Mouse (Mus musculus) CD4-positive, CD25-positive, alpha-beta regulatory T cell (primary cell): ENCODE measurements around the gene Gm3488. TPM values are rescaled to one million over a fixed set of nuclear protein-coding genes. Genes with fewer than 3 reads are reported as not detected.

Source experiments
- polyA plus RNA-seq: library from polyadenylated mRNA; unstranded; fragments of 100-300 nt; shearing (Covaris generic); gene quantifications from one replicate; pipeline ENCODE4 v1.2.1, GENCODE M21; 2017

Gm3488 gene
- polyA plus RNA-seq = 2.8 TPM

DNA sequence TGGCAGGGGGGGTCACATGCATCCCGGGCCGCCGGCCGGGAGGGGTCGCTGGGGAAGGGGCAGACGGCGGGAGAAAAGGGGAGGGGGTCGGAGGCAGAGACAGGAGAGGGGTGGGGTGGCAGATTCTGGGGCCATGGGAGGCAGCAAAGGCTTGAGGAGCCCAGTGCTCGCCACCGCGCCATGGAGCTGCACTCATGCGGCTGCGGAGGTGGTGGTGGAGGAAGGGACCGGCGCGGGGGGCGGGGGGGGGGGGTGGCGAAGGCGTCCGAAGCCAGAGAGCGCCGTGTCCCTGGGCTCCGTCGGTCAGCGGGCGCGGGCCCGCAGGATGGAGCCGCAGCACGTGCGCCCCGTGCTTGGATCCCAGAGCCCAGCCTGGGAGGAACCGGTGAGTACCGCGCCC is at the start of gene Gm3488:
Gene Gm3488 (plus strand): TSS at position 301 of the 400 bp plus-strand sequence.

DNA sequence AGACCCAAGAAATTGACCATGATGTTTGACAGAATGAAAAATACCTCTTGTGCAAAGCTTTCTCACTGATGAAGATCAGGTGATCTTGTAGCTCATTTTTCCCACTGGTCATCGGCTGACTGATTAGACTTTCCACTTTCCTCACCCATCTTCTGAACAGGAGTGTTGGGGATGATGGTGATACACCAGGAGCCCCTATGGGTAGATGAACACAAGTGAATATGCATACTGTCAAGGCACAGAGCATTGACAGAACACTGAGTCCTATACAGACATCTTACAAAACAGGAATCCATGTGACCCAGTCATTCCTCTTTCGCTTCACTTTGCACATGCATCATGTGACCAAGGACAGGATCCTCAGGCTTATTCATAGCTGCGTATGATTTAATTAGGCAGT is 46.1 kb upstream of the Gm3488 start, which contains the start of gene Gm3194:
Gene Gm3194 (minus strand): TSS at position 101 of the 400 bp plus-strand sequence.

DNA sequence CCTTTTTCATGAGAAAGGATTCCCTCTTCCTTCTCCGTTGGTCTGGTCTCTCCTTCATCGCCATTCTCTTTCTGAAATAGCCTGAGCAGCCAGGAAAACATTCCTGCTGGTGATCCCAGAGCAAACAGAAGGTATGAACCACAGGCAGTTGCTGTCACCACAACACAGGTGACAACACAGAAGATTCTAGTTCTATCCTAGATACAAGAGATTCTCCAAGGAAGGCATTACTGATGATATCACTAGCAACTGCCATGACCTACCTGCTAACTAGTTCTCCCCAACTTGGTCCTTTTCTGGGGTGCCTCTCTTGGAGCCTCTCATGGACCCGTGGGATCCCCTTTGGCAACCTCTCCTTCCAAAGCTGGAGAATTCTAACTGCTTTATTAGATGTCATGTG is 23.7 kb upstream of the Gm3488 start, which contains the start of gene Gm8246:
Gene Gm8246 (minus strand): TSS at position 101 of the 400 bp plus-strand sequence.

DNA sequence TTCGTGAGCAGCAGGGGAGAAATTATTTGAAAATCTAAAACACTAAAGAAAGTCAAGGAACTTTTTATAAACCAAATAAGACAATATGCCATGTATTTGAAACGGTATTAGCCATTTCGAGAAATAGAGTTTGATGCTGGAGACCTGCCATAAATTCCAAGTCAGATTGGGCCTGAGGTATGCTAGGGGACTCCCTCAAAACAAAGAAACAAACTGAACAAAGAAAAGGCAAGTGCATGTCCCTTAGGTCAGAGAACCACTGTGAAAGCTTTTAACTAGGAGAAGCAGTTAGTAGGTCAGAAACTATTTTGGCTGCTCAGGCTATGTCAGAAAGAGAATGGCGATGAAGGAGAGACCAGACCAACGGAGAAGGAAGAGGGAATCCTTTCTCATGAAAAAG is 17.6 kb upstream of the Gm3488 start, which contains the start of gene Gm3187:
Gene Gm3187 (plus strand): TSS at position 301 of the 400 bp plus-strand sequence.

DNA sequence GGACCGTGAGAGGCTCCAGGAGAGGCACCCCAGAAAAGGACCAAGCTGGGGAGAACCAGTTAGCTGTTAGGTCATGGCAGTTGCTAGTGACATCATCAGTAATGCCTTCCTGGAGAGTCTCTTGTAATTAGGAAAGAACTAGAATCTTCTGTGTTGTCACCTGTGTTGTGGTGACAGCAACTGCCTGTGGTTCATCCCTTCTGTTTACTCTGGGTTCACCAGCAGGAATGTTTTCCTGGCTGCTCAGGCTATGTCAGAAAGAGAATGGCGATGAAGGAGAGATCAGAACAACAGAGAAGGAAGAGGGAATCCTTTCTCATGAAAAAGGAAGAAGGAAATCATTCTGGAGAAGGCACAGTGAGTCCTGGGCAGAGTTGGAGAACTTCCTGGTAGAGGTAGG is 36.7 kb downstream of the Gm3488 start, which contains the start of gene Gm3532:
Gene Gm3532 (plus strand): TSS at position 301 of the 400 bp plus-strand sequence.

Other genes starting within 250 kb of the Gm3488 start
- gene Gm3526, start 241.1 kb upstream of the Gm3488 start, polyA plus RNA-seq = not detected
- gene Gm3542, start 166.7 kb upstream of the Gm3488 start, polyA plus RNA-seq = not detected
- gene Gm3500, start 112.6 kb upstream of the Gm3488 start, polyA plus RNA-seq = 3.7 TPM
- 2.0 TPM for gene Gm3194, start 46.2 kb upstream of the Gm3488 start, polyA plus RNA-seq
- gene Gm8246, start 23.8 kb upstream of the Gm3488 start, polyA plus RNA-seq = not detected
- gene Gm3187, start 17.5 kb upstream of the Gm3488 start, polyA plus RNA-seq = not detected
- gene Gm3532, start 36.8 kb downstream of the Gm3488 start, polyA plus RNA-seq = not detected
- gene Gm8265, start 131.4 kb downstream of the Gm3488 start, polyA plus RNA-seq = not detected
- gene Gm9603, start 185.8 kb downstream of the Gm3488 start, polyA plus RNA-seq = not detected
- gene Gm3373, start 239.9 kb downstream of the Gm3488 start, polyA plus RNA-seq = not detected